Mouse (Mus musculus) limb, embryonic 12.5 days (tissue): ENCODE results near the gene Efnb2. TPM values are rescaled to one million over a fixed set of nuclear protein-coding genes. Genes with fewer than 3 reads are reported as not detected.

Source experiments
- ATAC-seq: fragments of 200-750 bp; cut with Nextera tagmentation; 2 replicates; pipeline ENCODE4 v1.8.0; 2017; ENCODE audit warnings: low read depth, moderate TSS enrichment; ENCODE audit not compliant: insufficient number of reproducible peaks, insufficient read depth, low FRiP score, low TSS enrichment
- H3K27ac ChIP-seq: fragments of 300-500 bp; sonication (generic); 2 replicates; pipeline ENCODE4 v1.5.1; 2016; ENCODE audit warnings: mild to moderate bottlenecking, moderate library complexity
- H3K27me3 ChIP-seq: fragments of 300-500 bp; sonication (generic); 2 replicates; pipeline ENCODE4 v1.6.1; 2016; ENCODE audit warnings: mild to moderate bottlenecking, moderate library complexity
- H3K36me3 ChIP-seq: fragments of 300-500 bp; sonication (generic); 2 replicates; pipeline ENCODE4 v1.6.1; 2016; ENCODE audit warnings: mild to moderate bottlenecking, moderate library complexity
- H3K4me1 ChIP-seq: fragments of 300-500 bp; sonication (generic); replicated peaks from 2 replicates; pipeline ENCODE4 v1.6.1; 2016
- H3K4me2 ChIP-seq: fragments of 300-500 bp; sonication (generic); 2 replicates; pipeline ENCODE4 v1.6.1; 2016; ENCODE audit warnings: mild to moderate bottlenecking, moderate library complexity
- H3K4me3 ChIP-seq: fragments of 300-500 bp; sonication (generic); replicated peaks from 2 replicates; pipeline ENCODE4 v1.5.1; 2016; ENCODE audit warnings: mild to moderate bottlenecking
- H3K9ac ChIP-seq: fragments of 300-500 bp; sonication (generic); replicated peaks from 2 replicates; pipeline ENCODE4 v1.6.1; 2016; ENCODE audit warnings: mild to moderate bottlenecking, moderate library complexity
- H3K9me3 ChIP-seq: fragments of 300-500 bp; sonication (generic); 2 replicates; pipeline ENCODE4 v1.6.1; 2016; ENCODE audit warnings: mild to moderate bottlenecking, moderate library complexity
- WGBS: fragments of 180-500 bp; shearing (Covaris S2); methylation state at CpG from one replicate; pipeline ENCODE4 v1.1.7; 2016; 5-methylcytosine and 5-hydroxymethylcytosine counted together
- polyA plus RNA-seq: library from polyadenylated mRNA; unstranded; fragments of >200 nt; fragmentation: Nextera tagmentation; extraction: Ambion mirVana; gene quantifications from 2 replicates; pipeline ENCODE4 v1.2.1, GENCODE M21; 2016

The Efnb2 gene
- polyA plus RNA-seq, 1 experiment from 2014 or later, result 32.4 TPM

DNA sequence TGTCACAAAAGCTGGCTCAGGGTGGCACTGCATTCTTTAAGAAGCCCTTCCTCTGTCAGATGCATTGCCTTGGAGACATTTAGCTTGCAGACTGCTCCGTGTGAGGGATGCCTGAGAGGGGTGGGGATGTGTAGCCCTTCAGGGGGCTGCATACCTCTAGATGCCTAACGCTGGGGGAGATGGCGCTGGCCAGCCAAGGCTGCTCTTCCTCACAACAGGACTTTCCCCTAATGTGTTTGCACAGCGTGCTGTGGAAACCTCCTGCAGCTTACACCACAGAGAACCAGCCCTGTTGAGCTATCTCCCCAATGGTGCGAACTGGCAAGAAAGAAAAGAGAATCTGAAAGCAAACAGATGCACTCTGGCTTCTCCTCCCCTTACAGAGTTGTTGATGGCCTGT lies 51.9 kb downstream of the Efnb2 start:
- no peaks in the 10 kb centered on the region for H3K36me3 ChIP-seq
- ATAC-seq, result no peak
- no peaks in the 10 kb centered on the region for H3K9me3 ChIP-seq
- no peak overlapping the region for H3K4me2 ChIP-seq
- H3K4me1 ChIP-seq, result peaks cover 15% of the 10 kb centered on the region
- H3K27ac ChIP-seq, result no peak overlapping the region
- no peak overlapping the region for H3K4me3 ChIP-seq
- H3K9ac ChIP-seq, result no peak overlapping the region
- WGBS, result 11% methylated on average over 5 of the region's 5 CpGs
- H3K27me3 ChIP-seq, result 0 out of 2 replicates have a peak, but pooled peaks cover 3% of the 10 kb centered on the region

DNA sequence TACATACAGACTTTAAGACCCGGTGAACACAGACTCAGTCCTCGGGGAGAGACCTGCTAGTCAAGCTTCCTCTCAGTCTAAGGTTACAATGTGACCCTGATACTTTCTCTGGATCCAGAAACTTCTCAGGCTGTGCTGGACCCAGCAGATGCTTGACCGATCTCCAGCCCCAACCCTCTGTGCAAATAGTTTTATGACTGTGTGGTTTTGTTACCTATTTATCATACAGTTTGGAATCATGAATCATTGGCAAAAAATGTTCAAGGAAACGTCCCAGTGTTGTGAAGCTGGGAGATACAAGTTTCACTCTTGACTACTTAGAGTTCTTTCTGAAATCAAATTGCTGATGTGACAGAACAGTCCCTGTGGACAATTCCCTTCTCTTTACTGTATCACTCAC lies 55.4 kb downstream of the Efnb2 start:
- Histone ChIP-seq H3K9me3 (no peaks in the 10 kb centered on the region), H3K36me3 (no peaks in the 10 kb centered on the region), H3K27me3 (0 out of 2 replicates have a peak, but pooled peaks cover 3% of the 10 kb centered on the region), H3K4me1 (peaks cover 15% of the 10 kb centered on the region), H3K4me3 (no peak overlapping the region), H3K4me2 (no peak overlapping the region), H3K9ac (no peak overlapping the region), H3K27ac (no peak overlapping the region)
- ATAC-seq, result no peak
- 74% methylated on average over 4 of the region's 4 CpGs for WGBS

DNA sequence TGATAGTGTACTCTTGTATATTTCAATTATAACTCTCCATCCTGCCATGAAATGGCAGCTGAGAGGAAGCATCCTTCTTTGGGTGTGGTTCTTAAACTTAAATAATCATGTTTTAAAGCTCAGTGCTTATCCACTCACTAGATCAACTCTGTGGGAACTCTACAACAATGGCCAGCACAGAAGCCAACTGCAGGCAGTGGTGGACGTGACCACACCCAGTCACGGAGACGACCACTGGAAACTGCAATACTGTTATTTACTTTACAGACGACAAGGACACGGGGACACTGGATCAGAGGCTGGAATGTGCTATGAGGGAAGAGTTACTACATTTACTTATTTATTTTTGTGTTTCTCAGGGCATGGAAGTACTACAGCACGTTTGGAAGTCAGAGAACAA lies 57.2 kb downstream of the Efnb2 start:
- Histone ChIP-seq H3K4me1 (0 out of 2 replicates have a peak, but pooled peaks cover under 1% of the 10 kb centered on the region), H3K27ac (no peak overlapping the region), H3K4me2 (no peak overlapping the region), H3K9ac (no peak overlapping the region), H3K36me3 (no peaks in the 10 kb centered on the region), H3K4me3 (no peak overlapping the region), H3K27me3 (0 out of 2 replicates have a peak, but pooled peaks cover 3% of the 10 kb centered on the region), H3K9me3 (no peaks in the 10 kb centered on the region)
- no peak for ATAC-seq
- WGBS, result 76% methylated on average over 6 of the region's 6 CpGs

GRCm38 (mm10) chr8:8602616-8603461 lies 58.2 kb downstream of the Efnb2 start:
- Histone ChIP-seq H3K27ac (no peak overlapping the region), H3K4me1 (no peaks in the 10 kb centered on the region), H3K9ac (no peak overlapping the region), H3K4me2 (no peak overlapping the region), H3K27me3 (0 out of 2 replicates have a peak, but pooled peaks cover 3% of the 10 kb centered on the region), H3K9me3 (no peaks in the 10 kb centered on the region), H3K36me3 (no peaks in the 10 kb centered on the region), H3K4me3 (no peak overlapping the region)
- ATAC-seq, result no peak
- 79% methylated on average over 7 of the region's 7 CpGs for WGBS

- 91% methylated on average over 7 of the region's 7 CpGs for WGBS
- Histone ChIP-seq H3K9ac (no peak overlapping the region), H3K9me3 (no peaks in the 10 kb centered on the region), H3K4me2 (no peak overlapping the region), H3K27ac (no peak overlapping the region), H3K27me3 (no peaks in the 10 kb centered on the region), H3K4me1 (no peaks in the 10 kb centered on the region), H3K36me3 (no peaks in the 10 kb centered on the region), H3K4me3 (no peak overlapping the region)
- no peak for ATAC-seq
Measured at GRCm38 (mm10) chr8:8599931-8600330, 61.1 kb downstream of the Efnb2 start.

DNA sequence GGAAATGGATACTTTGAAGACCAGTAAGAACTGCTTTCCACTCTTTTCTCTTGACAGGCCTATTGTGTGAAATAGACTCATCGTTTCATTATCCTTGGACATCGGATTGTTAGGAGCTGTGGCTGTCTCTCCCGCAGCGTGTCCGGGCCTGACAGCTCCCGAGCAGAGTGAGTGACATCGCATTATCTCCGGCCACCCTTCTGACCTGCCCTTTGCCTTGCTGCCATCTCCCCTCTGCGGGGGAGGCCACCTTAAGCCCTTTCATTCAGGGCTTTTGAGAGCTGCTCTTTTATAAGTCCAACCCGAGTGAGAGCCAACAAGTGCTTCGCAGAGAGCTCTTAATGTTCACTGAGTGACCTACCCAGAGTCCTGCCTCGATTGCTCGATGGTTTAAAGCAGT lies 63.6 kb downstream of the Efnb2 start:
- no peaks in the 10 kb centered on the region for H3K27me3 ChIP-seq
- no peaks in the 10 kb centered on the region for H3K36me3 ChIP-seq
- H3K4me1 ChIP-seq, result no peaks in the 10 kb centered on the region
- H3K4me3 ChIP-seq, result no peak overlapping the region
- no peaks in the 10 kb centered on the region for H3K9me3 ChIP-seq
- WGBS, result 38% methylated on average over 13 of the region's 13 CpGs
- ATAC-seq, result no peak
- no peak overlapping the region for H3K27ac ChIP-seq
- H3K4me2 ChIP-seq, result no peak overlapping the region
- H3K9ac ChIP-seq, result no peak overlapping the region

DNA sequence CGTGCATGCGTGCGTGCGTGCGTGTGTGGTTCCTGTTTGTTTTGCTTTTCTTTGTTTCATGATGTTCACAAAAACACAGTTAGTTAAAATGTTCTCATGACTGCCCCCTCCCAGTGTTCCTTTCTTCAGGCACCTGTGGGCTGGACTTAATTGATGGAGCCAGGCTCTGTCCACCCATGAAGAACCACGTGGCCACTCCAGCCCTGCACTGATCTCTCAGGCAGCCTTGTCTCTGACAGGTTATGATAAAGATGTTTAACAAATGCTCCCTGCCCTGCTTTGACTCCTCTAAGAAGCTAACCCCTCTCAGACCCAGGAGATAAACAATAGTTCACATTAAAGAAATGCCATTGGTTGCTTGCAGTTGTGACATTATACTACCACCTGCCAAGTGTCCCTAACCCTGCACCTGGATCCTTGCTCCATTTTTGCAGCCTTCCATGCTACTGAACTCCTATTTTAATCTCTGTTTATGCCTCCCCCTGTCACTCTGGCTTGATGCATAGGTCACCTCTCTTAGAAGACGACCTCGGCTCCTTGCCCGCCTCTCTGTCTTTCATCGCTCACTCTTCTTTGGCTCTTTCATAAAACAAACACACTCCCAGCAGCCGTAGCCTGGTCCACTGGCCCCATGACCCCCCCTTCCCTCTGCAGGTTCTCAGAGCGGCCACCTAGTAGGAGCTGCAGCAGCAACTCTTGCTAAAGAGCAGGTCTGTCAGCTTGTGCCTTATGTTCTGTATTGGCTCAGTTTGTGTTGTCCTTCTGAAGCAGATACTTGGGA lies 65.0 kb downstream of the Efnb2 start:
- no peak overlapping the region for H3K4me2 ChIP-seq
- H3K27me3 ChIP-seq, result no peaks in the 10 kb centered on the region
- no peak for ATAC-seq
- no peak overlapping the region for H3K9ac ChIP-seq
- no peaks in the 10 kb centered on the region for H3K4me1 ChIP-seq
- no peaks in the 10 kb centered on the region for H3K9me3 ChIP-seq
- H3K36me3 ChIP-seq, result no peaks in the 10 kb centered on the region
- H3K4me3 ChIP-seq, result no peak overlapping the region
- H3K27ac ChIP-seq, result no peak overlapping the region
- 64% methylated on average over 12 of the region's 12 CpGs for WGBS

DNA sequence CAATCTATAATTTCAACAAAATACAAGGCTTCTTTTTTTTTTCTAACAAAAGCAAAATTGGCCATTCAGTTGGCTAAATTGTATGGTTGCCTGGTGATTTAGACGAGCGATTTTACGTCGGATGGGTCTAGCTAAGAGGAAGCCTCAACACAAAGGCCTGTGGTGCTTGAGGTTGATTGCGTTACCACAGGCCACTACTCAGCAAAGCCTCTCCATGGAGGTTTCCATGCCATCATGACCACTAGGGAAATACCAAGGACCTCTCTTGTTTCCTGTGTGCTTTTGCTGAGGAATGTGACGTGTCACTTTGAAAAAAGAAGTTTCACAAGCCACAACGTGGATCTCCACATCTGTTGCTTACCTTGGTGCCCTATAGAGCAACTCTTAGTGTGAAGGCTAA lies 67.2 kb downstream of the Efnb2 start:
- H3K4me2 ChIP-seq, result no peak overlapping the region
- no peak overlapping the region for H3K9ac ChIP-seq
- no peaks in the 10 kb centered on the region for H3K4me1 ChIP-seq
- no peaks in the 10 kb centered on the region for H3K36me3 ChIP-seq
- H3K4me3 ChIP-seq, result no peak overlapping the region
- ATAC-seq, result no peak
- no peak overlapping the region for H3K27ac ChIP-seq
- 92% methylated on average over 7 of the region's 7 CpGs for WGBS
- no peaks in the 10 kb centered on the region for H3K27me3 ChIP-seq
- H3K9me3 ChIP-seq, result peaks cover 5% of the 10 kb centered on the region; the same call in 1 of the 2 replicates

DNA sequence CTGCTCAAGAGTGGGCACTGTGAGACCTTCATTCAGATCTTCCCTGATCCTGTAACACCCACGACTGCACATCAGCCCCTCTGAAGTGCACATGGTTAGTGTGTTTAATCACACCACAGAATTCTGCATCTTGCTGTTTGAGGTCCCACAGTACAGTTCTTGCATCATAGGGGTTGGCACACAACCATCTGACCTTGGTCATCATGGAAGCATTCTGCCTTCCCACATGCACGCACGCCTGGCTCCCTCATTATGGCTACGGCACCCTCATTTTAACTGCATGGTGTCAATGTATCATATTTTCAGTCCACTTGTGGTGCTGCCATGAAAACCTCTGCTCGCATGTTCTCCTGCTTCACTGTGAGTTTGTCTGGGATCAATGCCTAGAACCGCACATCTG lies 67.7 kb downstream of the Efnb2 start:
- Histone ChIP-seq H3K9me3 (peaks cover 5% of the 10 kb centered on the region; the same call in 1 of the 2 replicates), H3K9ac (no peak overlapping the region), H3K36me3 (no peaks in the 10 kb centered on the region), H3K4me2 (no peak overlapping the region), H3K27ac (no peak overlapping the region), H3K27me3 (no peaks in the 10 kb centered on the region), H3K4me1 (no peaks in the 10 kb centered on the region), H3K4me3 (no peak overlapping the region)
- WGBS, result 96% methylated on average over 6 of the region's 6 CpGs
- ATAC-seq, result no peak

DNA sequence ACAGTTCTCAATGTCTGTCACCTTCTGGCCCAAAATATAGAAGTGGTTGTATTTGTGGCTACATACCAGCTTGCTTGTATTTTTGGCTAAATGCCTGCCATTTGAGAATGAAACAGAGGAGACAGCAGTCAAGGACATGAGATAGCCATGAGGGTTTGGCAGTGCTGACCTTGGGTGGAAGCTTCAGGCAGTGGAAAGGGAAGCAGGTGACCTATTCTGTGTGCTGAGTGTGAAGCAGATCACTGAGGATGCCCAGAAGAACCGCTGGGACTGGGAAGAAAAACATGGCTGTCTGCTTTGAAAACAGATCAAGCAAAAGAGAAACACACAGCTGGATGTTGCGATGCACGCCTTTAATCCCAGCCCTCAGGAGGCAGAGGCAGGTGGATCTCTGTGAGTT lies 68.7 kb downstream of the Efnb2 start:
- no peak overlapping the region for H3K4me2 ChIP-seq
- 91% methylated on average over 3 of the region's 3 CpGs for WGBS
- no peak for ATAC-seq

GRCm38 (mm10) chr8:8583981-8584377 lies 77.1 kb downstream of the Efnb2 start:
- Histone ChIP-seq H3K4me3 (no peak overlapping the region), H3K36me3 (no peaks in the 10 kb centered on the region), H3K27me3 (peaks cover 10% of the 10 kb centered on the region; the same call in 1 of the 2 replicates), H3K4me2 (no peak overlapping the region), H3K9me3 (no peaks in the 10 kb centered on the region), H3K9ac (no peak overlapping the region), H3K4me1 (no peaks in the 10 kb centered on the region; the same call in 1 of the 2 replicates), H3K27ac (no peak overlapping the region)
- WGBS, result 85% methylated on average over 4 of the region's 4 CpGs
- no peak for ATAC-seq

More for the DNA sequence above, 68.7 kb downstream of the Efnb2 start:
- Histone ChIP-seq H3K4me3 (no peak overlapping the region), H3K27ac (no peak overlapping the region), H3K27me3 (no peaks in the 10 kb centered on the region), H3K9me3 (peaks cover 5% of the 10 kb centered on the region; the same call in 1 of the 2 replicates), H3K4me1 (no peaks in the 10 kb centered on the region), H3K36me3 (no peaks in the 10 kb centered on the region), H3K9ac (no peak overlapping the region)
